Mouse (Mus musculus) cerebellum, postnatal 14 days (tissue): ENCODE results near the gene Cntn1.

Source experiments
- DNase-seq, 2 experiments: peaks; one replicate each; pipeline ENCODE4 v3.0.0; 2021; ENCODE audit warnings: mixed read lengths in 2 of 2

Gene Cntn1

DNA sequence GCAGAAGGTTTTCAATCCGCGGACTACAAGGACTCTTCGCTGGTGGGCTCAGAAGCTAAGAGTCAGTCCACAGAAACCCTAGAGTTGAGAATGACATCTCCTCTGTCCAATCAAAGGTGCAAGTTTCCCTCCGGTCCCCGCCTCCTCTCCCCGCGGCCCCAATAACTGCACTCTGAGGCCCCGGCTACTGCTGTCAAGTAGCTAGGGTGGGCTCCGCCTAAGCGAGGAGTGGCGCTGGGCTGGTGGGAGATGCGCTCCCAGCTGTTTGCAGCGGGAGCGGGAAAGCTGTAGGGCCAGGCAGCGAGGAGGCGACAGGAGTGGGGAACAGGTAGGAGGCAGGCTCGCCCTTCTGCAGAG lies at the start of gene Cntn1:
Gene Cntn1, plus strand, starts transcription at position 170 of the 357 bp plus-strand sequence.
- DNase-seq = peak; percentile 92 to 96

GRCm38 (mm10) chr15:92001431-92001830 lies 49.5 kb upstream of the Cntn1 start:
- peak; percentile 43 to 52 for DNase-seq

DNA sequence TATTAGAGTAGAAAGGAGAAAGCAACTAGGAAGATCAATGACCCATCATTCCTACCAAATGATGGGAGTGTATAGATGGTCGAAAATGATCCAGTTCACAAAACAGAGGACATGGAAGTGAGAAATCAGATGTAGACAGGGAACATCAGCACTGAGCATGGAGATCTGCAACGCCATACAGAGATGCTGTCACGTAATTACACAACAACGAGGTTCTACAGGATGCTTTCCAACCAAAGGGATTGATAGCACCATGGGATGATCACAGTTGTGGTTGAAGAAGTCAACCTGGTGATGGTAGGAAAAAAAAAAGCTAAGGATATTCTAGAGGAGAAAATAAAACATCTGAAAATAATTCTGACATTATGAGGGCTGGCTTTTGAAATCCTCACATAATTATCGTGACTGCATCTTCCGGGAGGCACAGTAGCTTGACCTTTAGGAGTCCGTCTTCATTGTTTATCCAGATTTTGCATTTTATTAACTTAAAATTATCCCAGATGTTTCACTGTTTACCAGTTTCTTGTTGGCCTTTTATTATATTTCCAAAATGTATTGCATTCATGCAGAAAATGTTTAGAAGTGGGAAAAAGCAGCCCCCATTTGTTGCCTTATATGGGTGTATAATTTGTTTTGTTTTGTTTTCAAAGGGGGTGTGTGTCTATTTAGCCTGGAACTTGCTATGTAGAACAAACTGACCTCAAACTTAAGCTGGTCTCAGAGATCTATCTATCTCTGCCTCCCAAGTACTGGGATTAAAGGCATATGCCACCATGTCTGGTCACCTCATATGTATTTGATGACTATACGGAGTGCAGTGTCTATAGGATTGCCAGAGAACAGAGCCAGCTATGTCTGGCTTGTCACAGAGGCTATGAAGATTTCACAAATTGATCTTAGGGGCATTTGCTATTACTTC lies 38.5 kb upstream of the Cntn1 start:
- no peak for DNase-seq

DNA sequence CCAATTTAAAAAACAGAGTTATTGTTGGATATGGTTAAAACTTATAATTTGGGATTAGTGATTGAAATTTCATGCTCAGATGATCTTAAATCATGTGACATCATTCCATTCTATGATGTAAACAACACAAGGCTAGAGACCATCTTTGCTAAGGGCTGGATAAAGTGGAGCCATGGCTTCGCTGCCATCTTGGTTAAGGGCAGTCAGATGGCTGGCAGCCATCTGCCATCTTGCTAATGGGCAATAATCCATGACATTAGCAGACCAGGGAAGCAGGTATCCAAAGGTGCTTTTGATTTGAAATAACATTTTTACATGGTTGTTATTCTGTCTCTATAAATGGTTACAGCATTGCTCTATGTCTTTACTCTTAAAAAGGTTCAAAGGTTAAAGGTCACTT lies 16.9 kb upstream of the Cntn1 start:
- peak in 1 of 2 experiments; percentile 49 for DNase-seq

GRCm38 (mm10) chr15:92042538-92042937 lies 8.4 kb upstream of the Cntn1 start:
- peak; percentile 49 to 60 for DNase-seq

DNA sequence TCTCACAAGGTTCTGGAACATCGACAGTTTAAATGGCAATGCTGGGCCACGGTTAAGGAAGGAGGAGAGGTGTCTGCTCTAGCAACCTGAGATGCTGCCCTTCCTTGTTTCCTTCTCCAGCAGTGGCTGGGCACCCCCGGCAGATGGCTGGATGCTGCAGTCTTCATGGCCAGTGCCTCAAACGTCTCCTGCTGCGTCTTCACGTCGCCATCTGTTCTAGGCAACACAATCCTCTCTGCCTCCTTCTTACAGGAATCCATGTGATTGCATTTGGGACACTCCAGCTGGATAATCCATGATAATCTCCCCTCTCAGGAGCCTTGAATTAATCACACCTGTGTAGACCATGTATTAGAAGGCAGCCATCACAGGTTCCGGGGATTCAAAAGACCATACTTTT lies 4.9 kb upstream of the Cntn1 start:
- DNase-seq = peak; percentile 82 to 83

DNA sequence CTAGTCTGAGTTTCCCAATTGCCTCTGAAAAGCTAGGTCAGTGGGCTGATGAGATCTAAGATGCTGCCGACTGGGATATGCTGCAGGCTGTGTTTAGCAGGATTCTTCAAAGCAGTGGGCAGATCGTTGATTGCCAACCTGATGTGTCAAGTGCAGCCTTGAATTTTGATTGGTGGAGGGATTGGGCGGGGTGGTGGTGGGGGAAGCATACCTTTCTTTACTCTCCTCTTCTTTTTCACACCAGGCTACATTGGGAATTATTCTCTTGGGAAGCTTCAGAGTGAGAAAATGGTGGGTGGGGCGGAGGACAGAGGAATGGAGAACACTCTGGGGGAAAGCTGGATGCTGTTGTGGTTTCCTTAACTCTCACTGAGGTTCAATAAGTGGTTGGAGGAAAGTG lies 2.9 kb upstream of the Cntn1 start:
- DNase-seq = no peak

- no peak for DNase-seq
Observed at GRCm38 (mm10) chr15:92048531-92048930, 2.4 kb upstream of the Cntn1 start.

GRCm38 (mm10) chr15:92051353-92052132 lies 578 bp downstream of the Cntn1 start:
- peak; percentile 89 to 91 for DNase-seq

DNA sequence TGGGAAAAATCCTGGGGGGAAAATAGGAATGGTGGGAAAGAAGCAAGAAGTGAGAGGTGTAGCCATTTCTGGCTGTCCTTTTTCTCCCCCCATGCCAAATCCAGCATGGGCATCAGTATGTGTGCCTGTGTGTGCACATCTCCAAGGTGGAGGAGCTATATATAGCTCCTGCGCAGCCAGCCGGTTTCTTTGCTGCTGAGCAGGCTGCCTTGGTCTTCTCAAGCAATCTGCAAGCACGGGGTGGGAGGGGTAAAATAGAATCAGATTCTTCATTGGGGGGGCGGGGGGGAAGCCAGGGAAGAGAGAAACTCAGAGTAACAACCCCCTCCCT lies 1.1 kb downstream of the Cntn1 start:
- DNase-seq = no peak

GRCm38 (mm10) chr15:92057553-92057952 lies 6.6 kb downstream of the Cntn1 start:
- peak; percentile 17 to 39 for DNase-seq

GRCm38 (mm10) chr15:92060986-92061385 lies 10.0 kb downstream of the Cntn1 start:
- no peak for DNase-seq

DNA sequence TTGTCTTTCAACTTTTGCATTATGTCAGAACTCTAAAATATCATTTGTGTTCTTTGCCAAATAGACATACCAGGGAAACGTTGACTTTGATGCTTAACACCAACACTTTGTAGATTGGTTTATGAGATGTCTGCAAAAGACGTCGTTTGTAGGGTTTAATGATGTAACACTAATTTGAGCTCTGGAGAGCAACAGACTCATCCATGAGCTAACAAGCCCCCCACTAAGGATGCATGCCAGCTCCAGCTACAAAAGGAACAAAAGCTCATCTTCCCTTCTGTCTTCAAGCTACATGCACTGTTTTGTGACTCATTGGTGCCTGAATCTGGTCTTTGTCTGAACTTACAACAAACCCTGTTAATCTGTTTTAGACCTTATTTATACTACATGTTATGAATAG lies 28.5 kb downstream of the Cntn1 start:
- DNase-seq = no peak

GRCm38 (mm10) chr15:92085876-92086275 lies 34.9 kb downstream of the Cntn1 start:
- no peak for DNase-seq

DNA sequence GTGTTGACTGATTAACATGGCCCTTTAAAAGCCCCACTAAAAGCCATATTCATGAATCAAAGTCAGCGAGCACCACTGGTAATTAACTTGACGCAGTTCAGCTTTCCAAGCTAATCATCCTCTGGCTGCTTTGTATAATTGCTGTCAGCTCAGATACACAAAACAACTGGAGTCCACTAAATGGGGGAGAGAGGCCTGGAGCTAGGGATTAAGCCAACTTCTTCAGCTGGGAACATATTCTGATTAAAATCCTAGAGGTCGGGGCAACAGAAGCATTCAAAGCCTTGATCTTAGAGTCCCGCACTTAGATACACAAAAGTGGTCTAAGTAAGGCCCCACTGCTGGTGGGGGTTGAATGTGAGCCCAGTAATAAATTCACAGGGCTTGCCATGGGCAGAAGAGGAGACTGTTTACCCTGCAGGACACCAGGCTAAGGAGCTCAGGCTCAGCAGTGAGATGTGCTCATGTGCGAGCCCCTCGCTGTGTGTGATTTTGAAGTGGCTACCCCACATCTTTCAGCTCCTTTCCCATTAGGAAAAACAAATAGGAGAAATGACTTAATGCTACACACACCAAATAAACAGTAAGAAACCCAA lies 36.8 kb downstream of the Cntn1 start:
- DNase-seq = no peak

GRCm38 (mm10) chr15:92090787-92091186 lies 39.8 kb downstream of the Cntn1 start:
- no peak for DNase-seq

DNA sequence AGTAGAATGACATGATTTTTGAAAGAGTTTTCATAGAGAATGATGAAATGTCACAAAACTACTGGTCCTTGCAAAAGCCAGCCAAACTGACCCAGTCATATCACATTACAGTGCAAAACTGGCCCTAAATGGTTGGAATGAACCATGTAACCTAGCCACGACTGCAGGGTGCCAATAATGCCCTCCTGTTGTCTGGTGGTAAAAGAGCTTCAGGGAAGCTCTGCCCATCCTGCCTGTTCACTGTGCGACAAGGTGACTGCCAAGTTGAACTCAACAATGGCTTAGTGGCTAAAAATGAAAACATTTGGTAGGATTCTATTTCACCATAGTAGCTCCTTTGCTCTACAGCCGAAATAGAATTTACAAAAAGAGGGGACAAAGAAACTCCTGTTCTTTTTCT lies 41.1 kb downstream of the Cntn1 start:
- DNase-seq = peak in 1 of 2 experiments; percentile 22

DNA sequence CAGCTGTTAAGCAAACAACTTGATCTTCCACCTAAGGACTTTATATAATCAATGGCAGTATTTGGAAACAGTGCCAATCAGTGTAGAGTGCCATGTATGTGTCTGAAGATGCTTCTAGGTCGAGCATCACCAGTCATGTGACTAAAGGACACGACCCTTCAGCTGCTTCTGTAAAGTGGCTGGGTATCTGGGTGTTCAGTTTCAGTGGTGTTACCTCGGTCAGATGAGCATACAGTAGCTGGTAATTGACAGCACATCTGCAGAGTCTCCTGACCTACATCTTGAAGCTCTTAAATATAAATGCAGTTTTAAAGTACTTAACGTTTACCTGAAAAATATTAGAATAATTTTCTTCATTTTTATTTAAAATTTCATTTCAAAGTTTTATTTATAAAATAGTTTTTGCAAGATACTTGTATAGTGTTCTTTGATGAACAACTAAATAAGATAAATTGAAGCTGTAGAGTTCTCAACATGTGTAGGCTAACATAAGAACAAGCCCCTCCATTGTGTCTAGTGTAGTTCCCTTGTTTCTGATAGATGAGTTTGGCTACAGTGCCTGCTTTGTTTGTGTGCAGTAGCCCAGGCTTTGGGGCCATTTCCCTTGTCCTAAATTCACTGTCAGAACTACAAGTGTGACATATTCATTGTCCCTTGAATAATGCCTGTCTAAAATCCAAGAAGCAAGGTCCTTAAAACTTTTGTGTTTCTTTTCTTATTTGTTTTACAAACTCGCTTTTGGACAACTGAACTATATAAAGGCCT lies 48.6 kb downstream of the Cntn1 start:
- no peak for DNase-seq

DNA sequence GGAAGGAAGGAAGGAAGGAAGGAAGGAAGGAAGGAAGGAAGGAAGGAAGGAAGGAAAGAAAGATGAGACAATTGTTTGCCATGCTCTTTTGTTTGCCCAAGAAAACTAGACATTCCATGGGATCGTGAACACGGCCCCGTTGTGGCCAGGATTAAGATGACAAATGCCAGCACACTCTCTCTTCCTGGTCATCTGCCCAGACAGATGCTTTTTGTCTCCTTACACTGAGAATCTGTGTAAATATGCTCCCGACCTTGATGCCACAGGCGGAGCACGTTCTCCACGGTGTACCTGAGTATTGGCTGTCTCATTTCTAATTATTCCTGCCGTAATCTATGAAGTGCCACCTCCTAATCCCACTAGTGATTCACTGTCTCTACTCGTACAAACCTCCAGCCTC lies 51.0 kb downstream of the Cntn1 start:
- peak in 1 of 2 experiments; percentile 6 for DNase-seq

DNA sequence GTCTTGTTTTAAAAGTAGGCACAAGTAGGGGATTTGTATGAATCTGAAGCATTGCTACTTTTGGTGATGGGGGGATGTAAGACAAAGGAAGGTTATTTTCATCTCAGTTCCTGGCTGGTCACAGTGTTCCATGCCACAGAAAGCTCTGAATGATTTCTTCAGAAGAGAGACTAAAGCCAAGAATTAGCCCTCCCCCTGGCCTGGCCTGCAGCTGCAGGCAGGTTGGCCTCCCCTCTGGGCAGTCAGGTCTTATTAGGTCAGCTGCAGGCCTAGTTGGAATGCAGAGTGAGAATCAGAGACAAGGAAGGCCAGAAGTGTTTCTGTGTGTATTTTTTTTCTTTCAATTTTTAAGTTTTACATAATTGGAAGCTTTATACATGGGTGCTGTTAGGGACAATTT lies 61.5 kb downstream of the Cntn1 start:
- DNase-seq = peak in 1 of 2 experiments; percentile 18

GRCm38 (mm10) chr15:92132936-92133335 lies 82.0 kb downstream of the Cntn1 start:
- no peak for DNase-seq

- DNase-seq = no peak
Observed at GRCm38 (mm10) chr15:92134254-92134653, 83.3 kb downstream of the Cntn1 start.

- DNase-seq = no peak
Observed at GRCm38 (mm10) chr15:92137026-92137425, 86.1 kb downstream of the Cntn1 start.
